Mouse (Mus musculus) liver, embryonic 13.5 days (tissue): ENCODE measurements around the gene Fus. TPM values are rescaled to one million over a fixed set of nuclear protein-coding genes. Genes with fewer than 3 reads are reported as not detected.
A peak's percentile ranks its signal among the peaks of the same experiment; 100 is the strongest.
"Not testable (repeated sequence)": the region's sequence is repeated elsewhere in the genome, so short reads cannot be mapped to it uniquely, and the experiment has no call there.

ENCODE experiments used
- ATAC-seq: fragments of 200-750 bp; cut with Nextera tagmentation; 2 replicates; pipeline ENCODE4 v1.8.0; 2017; ENCODE audit warnings: low read depth, mild to moderate bottlenecking, moderate number of reproducible peaks, moderate library complexity
- DNase-seq: peaks from one replicate; pipeline ENCODE4 v3.0.0; 2022
- H3K27ac ChIP-seq: fragments of 300-500 bp; sonication (generic); 2 replicates; pipeline ENCODE4 v1.5.1; 2015; ENCODE audit warnings: moderate library complexity, mild to moderate bottlenecking, inconsistent platforms
- H3K27me3 ChIP-seq: fragments of 300-500 bp; sonication (generic); 2 replicates; pipeline ENCODE4 v1.6.1; 2015; ENCODE audit warnings: mild to moderate bottlenecking, inconsistent platforms
- H3K36me3 ChIP-seq: fragments of 300-500 bp; sonication (generic); 2 replicates; pipeline ENCODE4 v1.6.1; 2015; ENCODE audit warnings: mild to moderate bottlenecking, inconsistent platforms
- H3K4me1 ChIP-seq: fragments of 300-500 bp; sonication (generic); replicated peaks from 2 replicates; pipeline ENCODE4 v1.6.1; 2015; ENCODE audit warnings: inconsistent platforms
- H3K4me2 ChIP-seq: fragments of 300-500 bp; sonication (generic); 2 replicates; pipeline ENCODE4 v1.6.1; 2015; ENCODE audit warnings: inconsistent platforms, mild to moderate bottlenecking, moderate library complexity
- H3K4me3 ChIP-seq: fragments of 300-500 bp; sonication (generic); replicated peaks from 2 replicates; pipeline ENCODE4 v1.5.1; 2015; ENCODE audit warnings: mild to moderate bottlenecking, inconsistent platforms
- H3K9ac ChIP-seq: fragments of 300-500 bp; sonication (generic); 2 replicates; pipeline ENCODE4 v1.6.1; 2015; ENCODE audit warnings: mild to moderate bottlenecking, inconsistent platforms
- H3K9me3 ChIP-seq: fragments of 300-500 bp; sonication (generic); replicated peaks from 2 replicates; pipeline ENCODE4 v1.6.1; 2016; ENCODE audit warnings: inconsistent platforms
- WGBS: fragments of 180-500 bp; shearing (Covaris S2); methylation state at CpG from one replicate; pipeline ENCODE4 v1.1.7; 2015; ENCODE audit not compliant: insufficient replicate concordance; 5-methylcytosine and 5-hydroxymethylcytosine counted together
- polyA plus RNA-seq: library from polyadenylated mRNA; unstranded; fragments of >200 nt; fragmentation: Nextera tagmentation; extraction: Ambion mirVana; gene quantifications from 2 replicates; pipeline ENCODE4 v1.2.1, GENCODE M21; 2015

Fus gene
- polyA plus RNA-seq, 1 experiment from 2014 or later, result 160 TPM

DNA sequence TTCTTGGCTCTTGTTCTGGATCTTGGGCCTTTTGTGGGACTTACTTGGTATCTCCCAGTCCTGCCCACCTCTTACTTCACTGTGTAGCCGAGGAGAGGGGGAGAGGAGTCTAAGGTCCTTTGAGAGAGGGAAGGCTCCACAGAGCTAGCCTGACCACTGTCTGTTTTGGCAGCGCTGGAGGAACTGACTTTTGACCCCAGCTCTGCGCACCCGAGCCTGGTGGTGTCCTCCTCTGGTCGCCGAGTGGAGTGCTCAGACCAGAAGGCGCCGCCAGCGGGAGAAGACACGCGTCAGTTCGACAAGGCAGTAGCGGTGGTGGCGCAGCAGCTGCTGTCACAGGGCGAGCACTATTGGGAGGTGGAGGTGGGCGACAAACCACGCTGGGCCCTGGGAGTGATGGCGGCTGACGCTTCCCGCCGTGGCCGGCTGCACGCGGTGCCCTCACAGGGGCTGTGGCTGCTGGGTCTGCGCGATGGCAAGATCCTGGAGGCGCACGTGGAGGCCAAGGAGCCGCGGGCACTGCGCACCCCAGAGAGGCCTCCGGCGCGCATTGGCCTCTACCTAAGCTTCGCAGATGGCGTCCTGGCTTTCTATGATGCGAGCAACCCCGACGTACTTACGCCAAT is 42.6 kb downstream of the Fus start:
- Histone ChIP-seq H3K27ac (no peak overlapping the region), H3K36me3 (no peaks in the 10 kb centered on the region), H3K9ac (no peak overlapping the region), H3K4me1 (peaks cover under 1% of the 10 kb centered on the region; the same call in 1 of the 2 replicates), H3K27me3 (peaks cover 5% of the 10 kb centered on the region; the same call in 1 of the 2 replicates), H3K4me2 (peak overlapping the region; percentile 18; the same call in 1 of the 2 replicates), H3K9me3 (no peaks in the 10 kb centered on the region), H3K4me3 (no peak overlapping the region)
- DNase-seq (no peak), ATAC-seq (no peak)
- WGBS, result 39% methylated on average over 40 of the region's 40 CpGs

DNA sequence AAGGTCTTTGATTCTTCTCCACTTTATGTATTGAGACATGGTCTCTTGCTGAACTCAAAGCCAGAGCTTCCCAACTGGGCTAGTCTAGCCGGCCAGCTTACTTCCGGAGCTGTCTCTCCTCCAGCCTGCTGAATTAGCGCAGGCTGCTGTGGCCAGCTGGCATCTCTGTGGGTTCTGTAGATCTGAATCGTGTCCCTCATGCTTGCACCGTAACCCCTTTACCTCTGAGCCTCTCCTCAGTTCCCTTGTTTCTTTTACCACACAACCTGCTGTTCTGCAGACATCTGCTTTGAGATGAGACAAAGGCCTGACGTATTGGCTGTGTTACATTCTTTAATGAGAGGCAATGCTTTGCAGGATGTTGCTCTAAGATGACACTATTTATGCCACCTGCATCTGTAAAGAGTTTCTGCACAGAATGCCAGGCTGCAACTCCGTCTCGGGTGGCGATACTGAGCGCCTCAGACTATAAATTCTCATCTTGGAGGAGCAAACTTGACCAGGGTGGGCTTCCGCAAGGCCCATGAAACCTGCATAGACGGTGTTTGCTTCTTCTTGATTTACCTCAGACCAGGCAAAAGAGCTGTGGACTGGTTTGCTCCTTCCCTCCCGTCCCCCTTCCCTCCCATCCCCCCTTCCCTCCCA is 45.0 kb downstream of the Fus start:
- no peaks in the 10 kb centered on the region for H3K27me3 ChIP-seq
- no peak overlapping the region for H3K4me3 ChIP-seq
- no peaks in the 10 kb centered on the region for H3K36me3 ChIP-seq
- no peak overlapping the region for H3K4me2 ChIP-seq
- no peak overlapping the region for H3K9ac ChIP-seq
- DNase-seq, result no peak
- no peaks in the 10 kb centered on the region; the same call in 1 of the 2 replicates for H3K4me1 ChIP-seq
- 76% methylated on average over 13 of the region's 13 CpGs for WGBS
- no peak for ATAC-seq
- H3K9me3 ChIP-seq, result no peaks in the 10 kb centered on the region
- H3K27ac ChIP-seq, result no peak overlapping the region

DNA sequence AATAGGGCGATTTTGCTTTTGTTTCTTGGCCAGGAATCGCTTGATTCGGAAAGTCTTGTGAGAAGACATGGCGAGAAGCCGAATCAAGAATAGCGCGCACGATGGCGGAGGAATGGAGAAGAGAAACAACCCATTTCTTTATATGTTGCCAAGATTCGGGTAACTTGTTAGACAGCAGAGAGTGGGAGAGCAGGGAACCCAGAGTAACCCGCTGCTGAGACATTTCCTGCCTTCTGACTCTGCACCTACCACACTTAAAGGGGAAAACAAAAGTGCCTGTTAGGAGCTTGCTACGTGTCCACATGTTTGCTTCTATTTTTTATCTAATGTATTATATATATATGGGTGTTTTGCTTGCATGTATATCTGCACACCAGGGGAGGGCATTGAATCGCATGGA is 45.9 kb downstream of the Fus start:
- 78% methylated on average over 13 of the region's 13 CpGs for WGBS
- no peak for ATAC-seq

DNA sequence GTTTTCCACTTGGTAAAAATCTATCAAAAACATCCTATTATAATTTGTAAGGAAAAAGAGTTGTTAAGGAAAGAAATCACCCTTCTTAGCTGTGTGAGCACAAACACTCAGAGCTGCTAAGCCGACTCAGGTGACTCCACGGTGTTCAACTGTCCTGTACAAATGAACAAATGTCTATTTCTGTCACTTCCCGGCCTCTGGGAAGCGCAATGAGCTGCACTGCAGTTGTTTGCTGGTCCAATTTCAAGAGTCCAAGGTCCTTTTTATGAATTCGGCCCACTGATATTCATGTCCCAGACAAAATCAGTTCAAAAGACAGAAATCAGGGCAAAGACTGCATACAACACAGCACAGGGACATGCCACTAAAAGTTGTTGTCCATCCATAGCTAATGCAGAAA is 48.9 kb downstream of the Fus start:
- H3K4me1 ChIP-seq, H3K4me2 ChIP-seq, H3K27ac ChIP-seq, H3K27me3 ChIP-seq, H3K9ac ChIP-seq, H3K4me3 ChIP-seq, H3K9me3 ChIP-seq, ATAC-seq, DNase-seq, H3K36me3 ChIP-seq: not testable (repeated sequence)
- 50% methylated on average over 5 of the region's 5 CpGs for WGBS

More for the DNA sequence above, 45.9 kb downstream of the Fus start:
- DNase-seq, result no peak
- no peak overlapping the region for H3K4me3 ChIP-seq
- no peak overlapping the region for H3K4me2 ChIP-seq
- H3K9ac ChIP-seq, result no peak overlapping the region
- H3K27ac ChIP-seq, result no peak overlapping the region
- no peaks in the 10 kb centered on the region for H3K36me3 ChIP-seq
- H3K4me1 ChIP-seq, result no peaks in the 10 kb centered on the region; the same call in 1 of the 2 replicates
- no peaks in the 10 kb centered on the region for H3K27me3 ChIP-seq
- H3K9me3 ChIP-seq, result no peaks in the 10 kb centered on the region

DNA sequence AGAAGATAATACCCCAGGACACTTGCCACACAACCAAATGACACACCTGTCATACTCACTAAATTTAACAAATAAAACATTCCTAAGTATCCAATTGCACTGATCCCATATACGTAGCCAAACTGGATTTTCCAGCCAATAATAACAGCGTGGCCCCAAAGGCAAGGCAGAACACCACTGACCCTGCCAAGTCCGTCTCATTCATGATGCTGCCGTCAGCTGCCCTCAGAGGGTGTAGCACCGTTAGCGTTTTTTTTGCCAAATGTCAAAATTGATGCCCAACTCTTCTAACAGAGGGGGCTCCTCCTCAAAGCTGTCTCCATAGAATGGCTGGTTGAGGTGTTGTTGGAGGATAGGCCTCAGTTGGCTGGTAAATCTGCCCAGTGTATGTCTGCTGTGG is 49.4 kb downstream of the Fus start:
- Histone ChIP-seq H3K27me3 (no peaks in the 10 kb centered on the region), H3K9me3 (no peaks in the 10 kb centered on the region), H3K4me2 (no peak overlapping the region), H3K27ac (no peak overlapping the region), H3K4me1 (no peaks in the 10 kb centered on the region), H3K9ac (no peak overlapping the region), H3K36me3 (no peaks in the 10 kb centered on the region), H3K4me3 (no peak overlapping the region)
- DNase-seq, result no peak
- 74% methylated on average over 6 of the region's 6 CpGs for WGBS
- ATAC-seq, result no peak

DNA sequence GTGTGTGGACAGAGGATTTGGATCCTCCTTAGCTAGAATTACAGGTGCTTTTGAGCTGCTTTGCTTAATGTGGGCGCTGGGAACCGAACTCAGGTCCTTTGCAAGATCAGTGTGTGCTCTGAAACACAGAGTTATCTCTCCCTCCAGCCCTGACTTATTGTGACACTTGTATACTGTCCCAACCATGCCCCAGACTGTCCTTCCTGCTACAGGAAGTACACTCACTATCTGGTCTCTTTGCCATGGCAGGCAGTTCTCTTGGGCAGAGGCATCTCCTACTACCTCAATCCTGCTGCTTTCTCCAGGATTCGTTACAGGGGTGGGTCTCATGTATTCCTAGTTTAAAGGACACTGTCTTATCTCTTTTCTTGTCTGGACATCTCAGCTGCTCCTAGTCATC is 51.0 kb downstream of the Fus start:
- H3K27me3 ChIP-seq, result no peaks in the 10 kb centered on the region
- ATAC-seq (no peak), DNase-seq (no peak)
- no peak overlapping the region for H3K9ac ChIP-seq
- H3K4me1 ChIP-seq, result no peaks in the 10 kb centered on the region
- H3K4me3 ChIP-seq, result no peak overlapping the region
- H3K4me2 ChIP-seq, result no peak overlapping the region
- no peak overlapping the region for H3K27ac ChIP-seq
- H3K9me3 ChIP-seq, result no peaks in the 10 kb centered on the region
- H3K36me3 ChIP-seq, result no peaks in the 10 kb centered on the region
- 55% methylated on average over 3 of the region's 3 CpGs for WGBS

DNA sequence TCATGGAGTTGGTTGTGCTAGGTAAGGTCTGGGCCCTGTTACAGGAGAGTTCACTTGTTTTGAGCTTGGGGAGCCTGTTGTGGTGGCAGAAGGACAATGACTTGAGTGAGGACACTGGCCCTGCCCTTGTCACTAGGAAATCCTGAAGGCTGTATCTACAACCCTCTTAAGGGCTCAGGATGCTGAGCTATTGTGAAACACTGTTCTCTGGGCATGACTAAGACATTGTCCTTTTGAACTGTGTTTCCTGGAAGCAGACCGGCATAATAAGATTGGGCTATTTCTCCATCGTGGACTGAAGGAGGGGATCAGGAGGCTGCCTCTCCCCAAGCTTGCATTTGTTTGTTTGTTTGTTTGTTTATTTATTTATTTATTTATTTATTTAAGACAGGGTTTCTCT is 51.9 kb downstream of the Fus start:
- ATAC-seq (no peak), DNase-seq (no peak)
- no peaks in the 10 kb centered on the region for H3K27me3 ChIP-seq
- no peaks in the 10 kb centered on the region for H3K9me3 ChIP-seq
- no peaks in the 10 kb centered on the region for H3K36me3 ChIP-seq
- H3K4me1 ChIP-seq, result no peaks in the 10 kb centered on the region
- 35% methylated on average over 2 of the region's 2 CpGs for WGBS
- H3K4me2 ChIP-seq, result no peak overlapping the region
- H3K27ac ChIP-seq, result no peak overlapping the region
- no peak overlapping the region for H3K9ac ChIP-seq
- no peak overlapping the region for H3K4me3 ChIP-seq

DNA sequence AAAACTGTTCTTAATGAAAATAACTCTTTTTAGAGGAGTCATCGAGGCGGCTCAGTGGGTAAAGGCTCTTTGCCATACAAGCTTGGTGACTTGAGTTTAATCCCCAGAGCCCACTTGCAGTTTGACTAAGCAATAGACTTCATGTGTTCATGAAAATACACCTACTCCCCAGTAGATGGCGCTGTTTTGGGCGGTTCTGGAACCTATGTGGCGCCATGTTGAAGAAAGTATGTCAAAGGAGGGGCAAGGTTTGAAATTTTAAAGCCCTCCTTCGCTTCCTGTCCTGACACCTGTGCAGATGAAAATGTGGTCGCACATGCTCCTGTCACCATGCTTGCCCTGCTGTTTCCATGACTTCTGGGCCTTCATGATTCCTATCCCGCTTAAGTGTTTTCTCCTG is 55.7 kb downstream of the Fus start:
- 54% methylated on average over 8 of the region's 8 CpGs for WGBS
- Histone ChIP-seq H3K27ac (no peak overlapping the region), H3K4me1 (no peaks in the 10 kb centered on the region), H3K4me2 (no peak overlapping the region), H3K27me3 (no peaks in the 10 kb centered on the region), H3K4me3 (no peak overlapping the region), H3K9me3 (no peaks in the 10 kb centered on the region), H3K9ac (no peak overlapping the region), H3K36me3 (no peaks in the 10 kb centered on the region)
- DNase-seq (no peak), ATAC-seq (no peak)

DNA sequence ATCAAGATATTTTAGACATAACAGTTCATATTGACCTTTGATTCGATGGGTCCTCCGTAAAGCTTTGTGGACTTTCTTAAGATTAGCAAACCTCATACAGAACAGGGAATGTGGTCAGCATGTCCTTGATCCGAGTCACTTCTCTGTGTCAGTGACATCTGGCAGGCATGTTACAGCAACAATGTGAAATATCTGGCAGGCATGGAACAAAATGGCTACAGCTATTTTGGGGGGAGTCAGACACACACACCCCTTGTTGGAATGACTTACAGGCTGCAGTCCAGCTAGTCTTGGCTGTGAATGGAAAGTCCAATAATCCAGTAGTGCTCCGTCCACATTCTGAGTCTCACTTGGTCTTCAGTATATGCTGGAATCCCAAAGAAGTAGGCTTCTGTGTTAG is 56.3 kb downstream of the Fus start:
- Histone ChIP-seq H3K4me2 (no peak overlapping the region), H3K4me1 (no peaks in the 10 kb centered on the region), H3K9me3 (no peaks in the 10 kb centered on the region), H3K27me3 (no peaks in the 10 kb centered on the region), H3K36me3 (no peaks in the 10 kb centered on the region), H3K27ac (no peak overlapping the region), H3K9ac (no peak overlapping the region), H3K4me3 (no peak overlapping the region)
- 71% methylated on average over 4 of the region's 4 CpGs for WGBS
- no peak for DNase-seq
- ATAC-seq, result no peak

DNA sequence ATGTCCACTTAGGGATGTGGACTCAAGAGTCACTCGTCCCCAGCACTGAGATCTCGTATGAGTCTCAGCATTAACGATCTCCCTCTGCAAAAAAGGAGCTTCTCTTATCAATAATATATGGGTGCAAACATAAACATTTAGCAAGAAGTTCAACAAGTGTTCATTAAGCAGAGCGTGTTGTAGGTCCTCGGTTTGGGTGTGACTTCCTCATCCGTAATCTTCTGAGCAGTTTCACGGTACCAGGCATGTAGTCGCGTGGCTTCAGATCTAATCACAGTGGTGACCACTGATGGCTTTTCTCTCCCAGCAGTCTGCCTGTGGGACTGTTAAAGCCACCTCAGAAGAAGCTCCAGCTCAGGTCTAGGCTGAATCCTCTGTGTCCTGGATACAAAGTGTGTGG is 57.1 kb downstream of the Fus start:
- H3K27me3 ChIP-seq, result no peaks in the 10 kb centered on the region
- no peaks in the 10 kb centered on the region for H3K9me3 ChIP-seq
- 65% methylated on average over 9 of the region's 9 CpGs for WGBS

DNA sequence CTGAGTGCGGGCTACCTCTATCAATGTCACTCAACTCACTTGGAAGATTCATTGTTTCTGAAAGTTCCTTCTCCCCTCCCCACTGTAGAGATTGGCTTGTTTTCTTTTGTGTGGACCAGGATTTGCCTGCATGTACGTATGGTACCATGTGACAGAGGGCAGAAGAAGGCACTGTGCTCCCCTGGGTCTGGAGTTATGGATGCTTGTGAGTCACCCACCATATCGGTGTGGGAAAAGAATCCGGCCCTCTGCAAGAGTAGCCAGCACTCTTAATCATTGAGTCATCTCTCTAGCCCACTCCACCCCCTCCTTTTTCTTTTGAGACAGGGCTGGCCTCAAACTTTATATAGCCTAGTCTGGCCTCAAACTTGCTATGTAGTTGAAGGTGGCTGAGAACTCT is 57.7 kb downstream of the Fus start:
- no peak overlapping the region for H3K27ac ChIP-seq
- ATAC-seq, result no peak
- no peaks in the 10 kb centered on the region for H3K27me3 ChIP-seq
- WGBS, result 72% methylated on average over 4 of the region's 4 CpGs
- H3K36me3 ChIP-seq, result no peaks in the 10 kb centered on the region
- H3K9me3 ChIP-seq, result no peaks in the 10 kb centered on the region
- H3K4me3 ChIP-seq, result no peak overlapping the region
- H3K4me1 ChIP-seq, result no peaks in the 10 kb centered on the region
- no peak overlapping the region for H3K4me2 ChIP-seq
- no peak for DNase-seq
- no peak overlapping the region for H3K9ac ChIP-seq

More for the DNA sequence above, 57.1 kb downstream of the Fus start:
- DNase-seq, result no peak
- Histone ChIP-seq H3K27ac (no peak overlapping the region), H3K4me3 (no peak overlapping the region), H3K4me1 (no peaks in the 10 kb centered on the region), H3K9ac (no peak overlapping the region), H3K36me3 (no peaks in the 10 kb centered on the region), H3K4me2 (no peak overlapping the region)
- ATAC-seq, result no peak

DNA sequence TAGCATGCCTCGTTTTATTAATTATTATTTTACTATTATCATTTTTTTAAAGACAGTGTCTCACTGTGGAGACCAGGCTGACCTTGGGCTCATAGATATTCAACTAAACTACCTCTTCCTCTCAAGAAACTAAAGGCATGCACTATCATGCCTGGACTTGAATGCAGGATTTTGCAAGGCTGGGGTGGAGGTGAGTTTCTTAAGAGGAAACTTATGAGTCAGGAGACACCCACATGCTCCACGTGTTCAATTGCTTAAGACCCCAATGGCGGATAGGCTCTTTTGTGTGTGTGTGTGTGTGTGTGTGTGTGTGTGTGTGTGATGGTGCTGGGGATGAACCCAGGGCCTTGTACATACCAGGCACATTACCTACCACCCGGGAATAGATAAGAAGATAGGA is 58.1 kb downstream of the Fus start:
- Histone ChIP-seq H3K27ac (no peak overlapping the region), H3K27me3 (no peaks in the 10 kb centered on the region), H3K4me1 (no peaks in the 10 kb centered on the region), H3K9ac (no peak overlapping the region), H3K4me3 (no peak overlapping the region), H3K4me2 (no peak overlapping the region), H3K9me3 (no peaks in the 10 kb centered on the region), H3K36me3 (no peaks in the 10 kb centered on the region)
- DNase-seq, result no peak
- no peak for ATAC-seq
- WGBS, result 57% methylated on average over 4 of the region's 4 CpGs
